ENCODE assay signal across 30 mouse cellular contexts in genomic region chr1:86133337-86133736, GRCm38 (mm10). TPM values are rescaled to one million over a fixed set of nuclear protein-coding genes. Genes with fewer than 3 reads are reported as not detected.
"Had no signal": no experiment of that assay in that cellular context is flagged by ENCODE, and none has a peak within 500 bp of the region (broad histone marks: within the 10 kb centered on the region; RNA-seq: fewer than 3 reads in every experiment).

TSS of gene Gm21972 (plus strand) at chr1:86133637.

- H3K27ac ChIP-seq: embryonic facial prominence, embryonic 10.5 days; embryonic facial prominence, embryonic 12.5 days; embryonic facial prominence, embryonic 13.5 days; embryonic facial prominence, embryonic 15.5 days; forebrain, embryonic 10.5 days; forebrain, embryonic 12.5 days; forebrain, embryonic 13.5 days; forebrain, embryonic 15.5 days; gastrocnemius, adult 2 months; heart, adult 2 months had no signal

- H3K4me3 ChIP-seq: embryonic facial prominence, embryonic 10.5 days; embryonic facial prominence, embryonic 12.5 days; embryonic facial prominence, embryonic 13.5 days; embryonic facial prominence, embryonic 15.5 days; erythroblast, embryonic 14.5 days; forebrain, embryonic 10.5 days; forebrain, embryonic 12.5 days; forebrain, embryonic 13.5 days; forebrain, embryonic 15.5 days; gastrocnemius, adult 2 months; heart, adult 2 months had no signal

- DNase-seq: cerebellum, adult 8-10 months; cerebellum, adult 9-10 months; cerebellum, adult 9-11 months; cerebellum, postnatal 10 days; cerebellum, postnatal 14 days; cerebellum, postnatal 25 days; cerebellum, postnatal 36 days; embryo, embryonic 11 days; forebrain, postnatal 0 days; gastrocnemius, adult 2 months; gastrocnemius, postnatal 10 days; gastrocnemius, postnatal 14 days; gastrocnemius, postnatal 25 days; gastrocnemius, postnatal 36 days; heart, adult 11 months; heart, adult 18-20 months; heart, adult 2 months had no signal

- ATAC-seq: forebrain, embryonic 13.5 days; forebrain, embryonic 14.5 days; forebrain, embryonic 15.5 days; forebrain, embryonic 16.5 days; forebrain, postnatal 0 days had no signal

- H3K27me3 ChIP-seq: embryonic facial prominence, embryonic 12.5 days; embryonic facial prominence, embryonic 13.5 days; embryonic facial prominence, embryonic 15.5 days; forebrain, embryonic 12.5 days; forebrain, embryonic 13.5 days; forebrain, embryonic 15.5 days had no signal

- H3K4me1 ChIP-seq: embryonic facial prominence, embryonic 10.5 days; embryonic facial prominence, embryonic 12.5 days; embryonic facial prominence, embryonic 13.5 days; embryonic facial prominence, embryonic 15.5 days; forebrain, embryonic 10.5 days; forebrain, embryonic 12.5 days; forebrain, embryonic 13.5 days; forebrain, embryonic 15.5 days had no signal

RNA-seq across cellular contexts. Expression of gene Gm21972, which starts in this region (rescaled TPM):
- polyA plus RNA-seq: embryonic facial prominence, embryonic 10.5 days; embryonic facial prominence, embryonic 13.5 days; embryonic facial prominence, embryonic 15.5 days; forebrain, embryonic 11.5 days; forebrain, embryonic 16.5 days; gonadal fat pad, adult 2 months; heart, adult 2 months had no signal
